Mouse (Mus musculus): ENCODE results near the gene Sypl. TPM values are rescaled to one million over a fixed set of nuclear protein-coding genes. Genes with fewer than 3 reads are reported as not detected.
"Not testable (repeated sequence)": the region's sequence is repeated elsewhere in the genome, so short reads cannot be mapped to it uniquely, and the experiment has no call there.

Gene Sypl
- polyA plus RNA-seq, 1 experiment from 2014 or later, result 176 TPM

DNA sequence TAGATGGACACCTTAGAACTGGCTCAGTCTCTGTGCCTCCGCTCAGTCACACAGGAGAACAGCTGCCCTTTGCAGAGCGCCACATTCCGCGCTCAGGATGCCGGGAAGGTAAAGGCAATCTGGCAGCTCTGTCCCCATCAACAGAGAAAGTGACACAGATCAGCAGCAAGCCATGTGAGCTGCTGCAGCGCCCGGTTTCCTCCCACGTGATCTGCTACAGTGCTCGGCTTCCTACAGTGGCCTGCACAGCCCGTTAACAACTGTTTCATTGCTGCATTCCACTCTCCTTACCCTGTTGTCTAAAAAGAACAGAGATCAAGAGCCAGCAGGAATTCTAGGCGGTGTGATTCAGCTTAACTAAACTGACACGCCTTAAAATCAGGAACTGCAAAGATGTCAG is 36.0 kb downstream of the Sypl start:
- Histone ChIP-seq H3K4me1 (replicated peaks; ENCODE audit: control insufficient read depth, insufficient read depth, low read length) (no peaks in the 10 kb centered on the region), H3K9me3 (ENCODE audit: control insufficient read depth) (no peaks in the 10 kb centered on the region), H3K27ac (ENCODE audit: low read depth, low read length) (no peak overlapping the region), H3K4me3 (ENCODE audit: low read depth, low read length) (no peak overlapping the region), H3K4me2 (replicated peaks; ENCODE audit: low read depth) (peak overlapping the region; percentile 21; the same call in 1 of the 2 replicates), H3K27me3 (replicated peaks; ENCODE audit: control insufficient read depth, insufficient read depth, low read length) (no peaks in the 10 kb centered on the region), H3K9ac (ENCODE audit: low read depth, low read length) (no peak overlapping the region), H3K36me3 (ENCODE audit: control insufficient read depth, insufficient read depth) (no peaks in the 10 kb centered on the region)
- no peak for TF ChIP-seq CTCF (IDR thresholded peaks at IDR 0.05; ENCODE audit: low read depth)
- ATAC-seq, result no peak
- WGBS, result 48% methylated on average over 12 of the region's 12 CpGs

DNA sequence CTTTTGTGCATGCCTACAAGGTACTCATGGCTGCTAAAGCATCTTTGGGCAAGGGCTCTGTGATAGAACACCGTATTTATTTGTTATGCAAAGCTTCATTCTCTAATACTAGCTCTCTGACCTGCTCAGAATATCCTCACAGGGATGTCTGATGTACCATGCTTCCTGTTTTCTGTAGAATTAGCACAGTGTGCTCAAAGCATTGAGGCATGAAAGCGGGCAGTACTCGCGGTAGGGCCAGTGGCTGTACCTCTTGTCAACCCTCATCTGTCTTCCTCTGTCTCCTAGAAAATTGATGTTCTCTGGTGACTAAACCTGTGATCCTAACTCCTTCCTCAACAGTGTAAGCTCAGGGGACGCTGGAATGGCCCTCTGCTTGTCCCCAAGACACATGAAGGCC is 40.4 kb downstream of the Sypl start:
- ATAC-seq, result no peak
- no peaks in the 10 kb centered on the region for H3K4me1 ChIP-seq (replicated peaks; ENCODE audit: control insufficient read depth, insufficient read depth, low read length)
- 78% methylated on average over 5 of the region's 5 CpGs for WGBS

DNA sequence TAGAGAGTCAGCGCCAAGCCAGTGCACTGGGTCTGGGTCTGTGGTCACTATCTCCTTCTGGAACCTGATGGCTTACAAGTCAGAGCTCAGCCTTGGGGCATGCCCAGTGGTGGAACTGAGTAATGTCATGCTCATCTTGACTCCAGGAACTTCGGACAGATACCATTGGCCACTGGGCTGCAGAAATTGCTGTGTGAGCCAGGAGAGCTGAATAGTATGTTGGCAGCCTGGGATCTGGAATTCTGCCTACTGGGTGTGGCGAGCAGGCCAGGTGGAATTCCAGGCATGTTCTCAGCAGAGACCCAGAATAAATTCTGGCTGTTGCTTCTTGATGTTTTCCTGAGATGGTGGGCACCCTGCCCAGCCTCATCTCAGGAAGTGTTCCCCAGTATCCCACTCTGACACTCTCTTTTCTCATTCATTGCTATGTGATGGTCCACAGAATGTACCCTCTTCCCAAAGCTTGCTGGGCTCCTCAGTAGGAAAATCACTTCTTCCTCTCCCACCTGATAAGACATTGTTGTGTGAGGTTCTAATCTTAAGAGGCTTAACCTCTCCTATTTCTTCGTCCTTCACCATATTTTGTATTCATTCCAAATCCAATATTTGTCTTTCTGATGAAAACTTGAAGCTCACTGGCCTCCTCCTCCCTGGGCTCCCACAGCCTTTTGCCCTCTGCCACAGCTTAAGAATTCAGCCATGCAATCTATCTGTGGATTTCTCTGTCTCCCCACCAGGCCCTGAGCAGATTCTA is 41.6 kb downstream of the Sypl start:
- Histone ChIP-seq H3K27me3 (replicated peaks; ENCODE audit: control insufficient read depth, insufficient read depth, low read length) (no peaks in the 10 kb centered on the region), H3K36me3 (ENCODE audit: control insufficient read depth, insufficient read depth) (no peaks in the 10 kb centered on the region), H3K9me3 (ENCODE audit: control insufficient read depth) (no peaks in the 10 kb centered on the region), H3K27ac (ENCODE audit: low read depth, low read length) (no peak overlapping the region), H3K9ac (ENCODE audit: low read depth, low read length) (no peak overlapping the region), H3K4me3 (ENCODE audit: low read depth, low read length) (no peak overlapping the region), H3K4me2 (replicated peaks; ENCODE audit: low read depth) (no peak overlapping the region), H3K4me1 (replicated peaks; ENCODE audit: control insufficient read depth, insufficient read depth, low read length) (no peaks in the 10 kb centered on the region)
- ATAC-seq, result no peak
- 63% methylated on average over 4 of the region's 4 CpGs for WGBS
- no peak for TF ChIP-seq CTCF (IDR thresholded peaks at IDR 0.05; ENCODE audit: low read depth)

More for the DNA sequence above, 40.4 kb downstream of the Sypl start:
- no peak for TF ChIP-seq CTCF (IDR thresholded peaks at IDR 0.05; ENCODE audit: low read depth)
- H3K9me3 ChIP-seq (ENCODE audit: control insufficient read depth), result no peaks in the 10 kb centered on the region
- no peak overlapping the region for H3K27ac ChIP-seq (ENCODE audit: low read depth, low read length)
- H3K9ac ChIP-seq (ENCODE audit: low read depth, low read length), result no peak overlapping the region
- H3K36me3 ChIP-seq (ENCODE audit: control insufficient read depth, insufficient read depth), result no peaks in the 10 kb centered on the region
- no peak overlapping the region for H3K4me3 ChIP-seq (ENCODE audit: low read depth, low read length)
- no peak overlapping the region for H3K4me2 ChIP-seq (replicated peaks; ENCODE audit: low read depth)
- no peaks in the 10 kb centered on the region for H3K27me3 ChIP-seq (replicated peaks; ENCODE audit: control insufficient read depth, insufficient read depth, low read length)

DNA sequence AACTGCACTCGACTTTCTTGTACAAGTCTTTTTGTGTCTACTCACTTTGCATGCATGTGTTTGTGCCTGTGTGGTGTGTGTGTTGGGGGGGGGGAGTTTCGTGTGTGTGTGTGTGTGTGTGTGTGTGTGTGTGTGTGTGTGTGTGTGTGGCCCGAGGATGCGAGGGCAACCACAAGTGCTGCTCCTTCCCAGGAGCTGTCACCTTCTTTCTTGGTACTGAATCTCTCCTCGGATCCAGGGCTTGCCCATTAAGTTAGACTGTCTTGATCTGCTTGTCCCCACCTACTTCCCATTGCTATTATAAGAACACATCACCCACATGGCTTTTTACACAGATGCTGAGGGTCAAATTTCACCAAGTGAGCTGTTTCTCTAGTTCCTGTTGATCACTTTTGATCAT is 45.1 kb downstream of the Sypl start:
- Histone ChIP-seq H3K27ac (ENCODE audit: low read depth, low read length) (no peak overlapping the region), H3K27me3 (replicated peaks; ENCODE audit: control insufficient read depth, insufficient read depth, low read length) (no peaks in the 10 kb centered on the region), H3K4me2 (replicated peaks; ENCODE audit: low read depth) (no peak overlapping the region), H3K9ac (ENCODE audit: low read depth, low read length) (no peak overlapping the region), H3K4me3 (ENCODE audit: low read depth, low read length) (no peak overlapping the region), H3K36me3 (ENCODE audit: control insufficient read depth, insufficient read depth) (no peaks in the 10 kb centered on the region), H3K9me3 (ENCODE audit: control insufficient read depth) (no peaks in the 10 kb centered on the region), H3K4me1 (replicated peaks; ENCODE audit: control insufficient read depth, insufficient read depth, low read length) (no peaks in the 10 kb centered on the region)
- TF ChIP-seq CTCF (IDR thresholded peaks at IDR 0.05; ENCODE audit: low read depth), result no peak
- WGBS, result 56% methylated on average over 5 of the region's 5 CpGs
- no peak for ATAC-seq

DNA sequence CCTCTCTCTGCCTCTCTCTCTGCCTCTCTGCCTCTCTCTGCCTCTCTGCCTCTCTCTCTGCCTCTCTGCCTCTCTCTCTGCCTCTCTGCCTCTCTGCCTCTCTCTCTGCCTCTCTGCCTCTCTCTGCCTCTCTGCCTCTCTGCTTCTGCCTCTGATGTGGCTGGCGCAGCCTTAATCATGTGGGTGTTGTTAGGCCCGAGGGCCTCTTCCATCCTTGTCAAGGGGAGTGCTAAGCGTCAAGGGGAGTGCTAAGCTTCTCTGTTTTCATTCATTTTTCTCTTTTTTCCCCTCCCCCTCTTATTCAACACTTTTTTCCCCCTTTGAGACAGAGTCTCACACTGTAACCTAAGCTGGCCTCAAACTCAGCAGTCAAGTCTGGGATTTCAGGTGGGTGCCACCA is 46.1 kb downstream of the Sypl start:
- not testable (repeated sequence) for H3K27me3 ChIP-seq (replicated peaks; ENCODE audit: control insufficient read depth, insufficient read depth, low read length); H3K9ac ChIP-seq (ENCODE audit: low read depth, low read length); H3K36me3 ChIP-seq (ENCODE audit: control insufficient read depth, insufficient read depth); H3K4me3 ChIP-seq (ENCODE audit: low read depth, low read length); H3K4me1 ChIP-seq (replicated peaks; ENCODE audit: control insufficient read depth, insufficient read depth, low read length); H3K9me3 ChIP-seq (ENCODE audit: control insufficient read depth); H3K27ac ChIP-seq (ENCODE audit: low read depth, low read length); H3K4me2 ChIP-seq (replicated peaks; ENCODE audit: low read depth); ATAC-seq
- 44% methylated on average over 3 of the region's 3 CpGs for WGBS

DNA sequence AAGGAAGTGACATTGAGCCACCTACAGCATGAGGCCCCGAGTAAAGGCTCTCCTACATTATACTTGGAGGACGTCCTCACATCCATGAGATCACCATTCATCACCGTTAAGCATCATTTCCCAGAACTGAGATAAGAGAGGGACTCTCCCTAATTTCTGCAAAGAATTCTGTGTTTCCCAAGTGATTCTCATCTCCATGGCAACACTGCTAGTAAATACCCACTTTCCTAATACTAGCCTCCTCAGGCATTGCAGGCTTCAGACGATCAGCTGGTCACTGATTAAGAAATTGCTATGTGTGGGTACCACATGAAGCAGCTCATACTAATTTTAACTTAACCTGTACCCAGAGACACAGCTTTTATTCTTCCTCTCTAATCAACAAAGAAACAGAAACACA is 46.7 kb downstream of the Sypl start:
- Histone ChIP-seq H3K9ac (ENCODE audit: low read depth, low read length) (no peak overlapping the region), H3K4me3 (ENCODE audit: low read depth, low read length) (no peak overlapping the region), H3K36me3 (ENCODE audit: control insufficient read depth, insufficient read depth) (no peaks in the 10 kb centered on the region), H3K4me2 (replicated peaks; ENCODE audit: low read depth) (no peak overlapping the region), H3K27ac (ENCODE audit: low read depth, low read length) (no peak overlapping the region), H3K4me1 (replicated peaks; ENCODE audit: control insufficient read depth, insufficient read depth, low read length) (no peaks in the 10 kb centered on the region), H3K9me3 (ENCODE audit: control insufficient read depth) (no peaks in the 10 kb centered on the region), H3K27me3 (replicated peaks; ENCODE audit: control insufficient read depth, insufficient read depth, low read length) (no peaks in the 10 kb centered on the region)
- WGBS, result 56% methylated on average over 4 of the region's 4 CpGs
- no peak for TF ChIP-seq CTCF (IDR thresholded peaks at IDR 0.05; ENCODE audit: low read depth)
- ATAC-seq, result no peak
